22 mouse cellular contexts compared by ENCODE assay signal in the genomic region with DNA sequence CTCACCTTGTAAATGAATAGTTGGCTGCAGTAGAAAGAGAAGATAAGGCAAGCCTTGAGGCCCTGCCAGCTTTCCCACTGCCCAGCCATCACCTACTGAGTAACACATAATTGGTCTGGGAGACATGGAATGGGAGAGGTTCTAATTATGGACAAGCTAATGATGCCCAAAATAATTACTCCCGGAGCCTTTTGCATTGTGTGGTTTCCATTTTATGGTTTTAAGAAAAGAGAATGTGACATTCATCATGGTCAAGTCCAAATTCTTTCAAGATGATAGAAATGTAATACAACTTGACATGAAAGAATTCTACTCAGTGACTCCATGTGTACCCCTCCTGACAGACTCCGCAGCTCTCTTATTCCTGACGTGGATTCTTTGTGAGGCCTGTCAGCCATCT.
A peak's percentile ranks its signal among the peaks of the same experiment; 100 is the strongest.
DNase-seq lines count a peak whose midpoint lies in the region; ATAC-seq and TF ChIP-seq lines count a peak whose summit lies in the region.
"Had no signal": no experiment of that assay in that cellular context is flagged by ENCODE, and none has a peak within 500 bp of the region (broad histone marks: within the 10 kb centered on the region; RNA-seq: fewer than 3 reads in every experiment).

No protein-coding gene starts in this region.

- POLR2A ChIA-PET in Patski (lab: Charles Lee) = no interaction called here

- in situ Hi-C loops in Patski (cut with MboI; ENCODE audit: low pct_unique_long_range_greater_than_20kb) = no loop called here

- no peaks in the 10 kb centered on the region for H3K27me3 ChIP-seq in Patski
- H3K27me3 ChIP-seq: CH12.LX; embryonic facial prominence, embryonic 13.5 days; embryonic facial prominence, embryonic 15.5 days; forebrain, embryonic 13.5 days; forebrain, embryonic 15.5 days had no signal

- CTCF ChIA-PET in Patski (lab: Charles Lee) = no interaction called here

- TF ChIP-seq CTCF in Patski (IDR thresholded peaks at IDR 0.05) = no peak

- ATAC-seq in Patski = no peak
- ATAC-seq: activated CD4-positive, CD25-positive, alpha-beta regulatory T cell, adult 4 months; CD4-positive, CD25-positive, alpha-beta regulatory T cell, adult 4 months; forebrain, embryonic 13.5 days; forebrain, embryonic 15.5 days; forebrain, postnatal 0 days had no signal

- DNase-seq in Patski (ENCODE audit: low read depth, low spot score) = peak; percentile 2
- peak; percentile 12 for DNase-seq in retina, embryonic 14.5 days (ENCODE audit: low spot score)
- no peak for DNase-seq in kidney, adult 8-10 months
- DNase-seq in layer of hippocampus, postnatal 25 days (ENCODE audit: extremely low spot score in 1 of 2, low spot score in 1 of 2) = no peak
- DNase-seq in B cell, adult 2 months = no peak
- DNase-seq: adrenal gland, adult 8-10 months; adrenal gland, postnatal 14 days; adrenal gland, postnatal 36 days; cerebellum, adult 11 months; cerebellum, adult 18-20 months; cerebellum, adult 8-10 months; cerebellum, adult 9-11 months; cerebellum, postnatal 36 days; embryo, embryonic 11 days; forebrain, postnatal 0 days had no signal

Comparison
In these comparisons a context has a peak if more than half of its experiments do, and no peak if none do; other contexts are left out.
1. DNase-seq: peak in Patski (single experiment) and retina, embryonic 14.5 days (single experiment); none in kidney, adult 8-10 months (0 of 2), layer of hippocampus, postnatal 25 days (0 of 2) and B cell, adult 2 months (0 of 2).